Mouse (Mus musculus): ENCODE measurements around the gene Sik3. TPM values are rescaled to one million over a fixed set of nuclear protein-coding genes. Genes with fewer than 3 reads are reported as not detected.
A peak's percentile ranks its signal among the peaks of the same experiment; 100 is the strongest.

Gene Sik3
- total and polyA plus RNA-seq, 2 experiments, result 14.1 to 16.5 TPM

DNA sequence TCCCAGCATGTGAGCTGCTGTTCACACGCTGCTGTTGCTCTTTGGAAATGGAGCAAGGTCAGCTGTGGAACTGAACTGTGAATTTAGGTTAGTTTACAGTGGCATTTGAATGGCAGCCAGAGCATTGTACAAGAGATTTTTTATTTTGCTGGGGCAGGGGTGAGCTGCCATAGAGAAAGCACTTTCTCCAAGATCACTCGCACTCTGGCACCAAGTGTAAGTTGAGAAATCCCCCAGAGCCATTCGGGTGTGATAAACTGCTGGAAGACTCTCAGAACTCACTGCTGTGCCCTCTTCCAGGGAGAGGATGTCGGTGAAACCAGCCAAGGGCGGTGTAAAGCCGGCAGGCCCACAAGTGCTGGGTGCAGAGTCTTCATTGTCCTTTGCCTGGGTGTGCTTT is 126.2 kb downstream of the Sik3 start:
- peak; percentile 82 for DNase-seq (ENCODE audit: extremely low read depth, low read depth, low spot score)
- 28% methylated on average over 6 of the region's 6 CpGs for WGBS
- Histone ChIP-seq H3K36me3 (ENCODE audit: control insufficient read depth, insufficient read depth, low read length) (no peaks in the 10 kb centered on the region), H3K27me3 (ENCODE audit: control insufficient read depth, insufficient read depth, low read length) (no peaks in the 10 kb centered on the region), H3K27ac (replicated peaks; ENCODE audit: insufficient read depth, low read depth, low read length) (0 out of 2 replicates have a peak overlapping the region, but pooled peaks have one; percentile 1), H3K9ac (ENCODE audit: low read depth, low read length) (no peak overlapping the region), H3K4me3 (ENCODE audit: insufficient read depth, low read depth, low read length) (no peak overlapping the region), H3K4me1 (ENCODE audit: control insufficient read depth, insufficient read depth, low read length) (peaks cover 15% of the 10 kb centered on the region), H3K79me2 (ENCODE audit: control insufficient read depth, insufficient read depth, low read length) (peaks cover 3% of the 10 kb centered on the region; the same call in 1 of the 2 replicates)
- TF ChIP-seq CTCF (IDR thresholded peaks at IDR 0.05; ENCODE audit: low read depth, low read length) (no peak), POLR2A (IDR thresholded peaks at IDR 0.05; ENCODE audit: extremely low read depth, insufficient read depth, low read length) (no peak)

DNA sequence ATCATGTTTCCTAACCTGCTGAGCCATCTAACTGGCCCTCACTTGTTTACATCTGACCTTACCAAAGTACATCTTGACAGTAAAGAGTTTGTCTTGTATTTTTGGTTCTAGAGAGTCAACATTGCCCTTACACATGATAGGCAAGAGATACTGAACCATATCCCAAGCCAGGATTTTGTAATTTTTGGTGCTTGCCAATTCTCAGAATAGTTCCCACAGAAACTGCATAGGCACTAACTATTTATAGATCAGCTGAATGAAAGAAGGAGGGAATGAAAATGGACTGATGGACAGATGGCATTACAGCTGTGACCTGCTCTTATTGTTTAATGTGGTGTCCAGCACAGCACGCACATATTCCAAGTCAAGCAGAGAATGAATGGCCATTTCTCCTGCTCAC is 128.2 kb downstream of the Sik3 start:
- Histone ChIP-seq H3K4me1 (ENCODE audit: control insufficient read depth, insufficient read depth, low read length) (peaks cover 15% of the 10 kb centered on the region), H3K4me3 (ENCODE audit: insufficient read depth, low read depth, low read length) (no peak overlapping the region), H3K9ac (ENCODE audit: low read depth, low read length) (no peak overlapping the region), H3K36me3 (ENCODE audit: control insufficient read depth, insufficient read depth, low read length) (no peaks in the 10 kb centered on the region), H3K79me2 (ENCODE audit: control insufficient read depth, insufficient read depth, low read length) (peaks cover 3% of the 10 kb centered on the region; the same call in 1 of the 2 replicates), H3K27ac (replicated peaks; ENCODE audit: insufficient read depth, low read depth, low read length) (peak overlapping the region; percentile 10; the same call in 1 of the 2 replicates), H3K27me3 (ENCODE audit: control insufficient read depth, insufficient read depth, low read length) (no peaks in the 10 kb centered on the region)
- WGBS, result 33% methylated on average over 1 of the region's 1 CpGs
- TF ChIP-seq POLR2A (IDR thresholded peaks at IDR 0.05; ENCODE audit: extremely low read depth, insufficient read depth, low read length) (no peak), CTCF (IDR thresholded peaks at IDR 0.05; ENCODE audit: low read depth, low read length) (no peak)
- DNase-seq (ENCODE audit: extremely low read depth, low read depth, low spot score), result peak; percentile 91

DNA sequence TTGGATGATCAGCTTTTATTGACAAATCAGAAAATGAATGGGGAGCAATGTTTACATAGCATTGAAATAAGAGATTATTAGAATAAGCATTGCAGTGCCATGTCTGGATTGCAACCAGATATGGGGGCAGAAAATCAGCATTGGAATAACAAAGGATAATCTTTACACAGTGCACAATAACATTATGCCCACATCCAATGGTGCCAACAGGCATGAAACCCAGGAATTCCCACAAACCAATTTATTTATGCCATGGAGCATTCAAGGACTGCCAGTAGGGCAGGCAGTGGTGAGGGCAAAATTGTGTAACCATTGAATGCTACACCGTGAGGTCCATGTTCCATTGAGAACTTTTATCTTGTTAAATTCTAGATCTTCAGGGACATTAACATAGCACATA is 129.4 kb downstream of the Sik3 start:
- H3K27ac ChIP-seq (replicated peaks; ENCODE audit: insufficient read depth, low read depth, low read length), result no peak overlapping the region
- peak; percentile 46 for DNase-seq (ENCODE audit: extremely low read depth, low read depth, low spot score)
- no peaks in the 10 kb centered on the region for H3K27me3 ChIP-seq (ENCODE audit: control insufficient read depth, insufficient read depth, low read length)
- H3K9ac ChIP-seq (ENCODE audit: low read depth, low read length), result no peak overlapping the region
- no peak overlapping the region for H3K4me3 ChIP-seq (ENCODE audit: insufficient read depth, low read depth, low read length)
- H3K79me2 ChIP-seq (ENCODE audit: control insufficient read depth, insufficient read depth, low read length), result peaks cover 6% of the 10 kb centered on the region; the same call in 1 of the 2 replicates
- 28% methylated on average over 1 of the region's 1 CpGs for WGBS
- TF ChIP-seq CTCF (IDR thresholded peaks at IDR 0.05; ENCODE audit: low read depth, low read length), result no peak
- no peaks in the 10 kb centered on the region for H3K36me3 ChIP-seq (ENCODE audit: control insufficient read depth, insufficient read depth, low read length)
- H3K4me1 ChIP-seq (ENCODE audit: control insufficient read depth, insufficient read depth, low read length), result peaks cover 19% of the 10 kb centered on the region

DNA sequence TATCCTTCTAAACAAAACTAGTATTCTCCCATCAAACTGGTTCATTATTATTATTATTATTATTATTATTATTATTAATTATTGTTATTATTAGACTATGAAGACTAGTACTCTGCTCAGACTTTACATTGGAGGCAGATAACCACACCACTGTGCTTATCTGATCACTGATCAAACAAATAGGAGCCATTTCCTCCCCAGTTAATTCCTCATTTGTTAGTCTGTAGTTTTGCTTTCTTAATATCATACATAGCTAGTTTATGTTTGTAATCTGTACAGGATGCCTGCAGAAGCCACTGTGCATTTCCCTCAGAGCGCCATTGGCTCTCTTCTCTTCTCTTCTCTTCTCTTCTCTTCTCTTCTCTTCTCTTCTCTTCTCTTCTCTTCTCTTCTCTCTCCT is 129.9 kb downstream of the Sik3 start:
- no peaks in the 10 kb centered on the region for H3K36me3 ChIP-seq (ENCODE audit: control insufficient read depth, insufficient read depth, low read length)
- no peak overlapping the region for H3K27ac ChIP-seq (replicated peaks; ENCODE audit: insufficient read depth, low read depth, low read length)
- H3K79me2 ChIP-seq (ENCODE audit: control insufficient read depth, insufficient read depth, low read length), result peaks cover 6% of the 10 kb centered on the region; the same call in 1 of the 2 replicates
- H3K4me3 ChIP-seq (ENCODE audit: insufficient read depth, low read depth, low read length), result no peak overlapping the region
- no peak for TF ChIP-seq POLR2A (IDR thresholded peaks at IDR 0.05; ENCODE audit: extremely low read depth, insufficient read depth, low read length)
- no peak for TF ChIP-seq CTCF (IDR thresholded peaks at IDR 0.05; ENCODE audit: low read depth, low read length)
- WGBS, result 100% methylated on average over 1 of the region's 1 CpGs
- no peak overlapping the region for H3K9ac ChIP-seq (ENCODE audit: low read depth, low read length)
- H3K4me1 ChIP-seq (ENCODE audit: control insufficient read depth, insufficient read depth, low read length), result peaks cover 23% of the 10 kb centered on the region
- H3K27me3 ChIP-seq (ENCODE audit: control insufficient read depth, insufficient read depth, low read length), result no peaks in the 10 kb centered on the region
- no peak for DNase-seq (ENCODE audit: extremely low read depth, low read depth, low spot score)

DNA sequence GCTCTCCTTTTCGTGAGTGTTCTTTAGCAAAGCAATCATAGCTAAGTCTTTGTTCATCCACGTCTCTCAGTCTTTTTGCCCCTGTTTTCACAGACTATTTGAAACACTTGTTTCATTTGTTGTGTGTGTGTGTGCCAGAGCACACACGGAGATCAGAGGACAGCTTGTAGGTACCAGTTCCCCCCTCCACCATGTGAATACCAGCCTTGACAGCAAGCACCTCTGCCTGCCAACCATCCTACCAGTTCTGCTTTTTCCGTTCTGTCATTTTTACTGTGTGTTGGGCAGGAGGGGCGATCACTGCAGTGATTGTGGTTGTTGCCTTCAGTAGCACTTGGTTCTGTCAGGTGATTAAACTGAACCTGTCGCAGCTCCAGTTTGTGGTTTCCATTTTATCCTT is 132.4 kb downstream of the Sik3 start:
- no peak overlapping the region for H3K4me3 ChIP-seq (ENCODE audit: insufficient read depth, low read depth, low read length)
- 86% methylated on average over 6 of the region's 6 CpGs for WGBS
- TF ChIP-seq CTCF (IDR thresholded peaks at IDR 0.05; ENCODE audit: low read depth, low read length) (no peak), POLR2A (IDR thresholded peaks at IDR 0.05; ENCODE audit: extremely low read depth, insufficient read depth, low read length) (no peak)
- no peak overlapping the region for H3K27ac ChIP-seq (replicated peaks; ENCODE audit: insufficient read depth, low read depth, low read length)
- H3K79me2 ChIP-seq (ENCODE audit: control insufficient read depth, insufficient read depth, low read length), result peaks cover 6% of the 10 kb centered on the region; the same call in 1 of the 2 replicates
- H3K4me1 ChIP-seq (ENCODE audit: control insufficient read depth, insufficient read depth, low read length), result peaks cover 37% of the 10 kb centered on the region
- H3K36me3 ChIP-seq (ENCODE audit: control insufficient read depth, insufficient read depth, low read length), result no peaks in the 10 kb centered on the region
- no peak overlapping the region for H3K9ac ChIP-seq (ENCODE audit: low read depth, low read length)
- H3K27me3 ChIP-seq (ENCODE audit: control insufficient read depth, insufficient read depth, low read length), result no peaks in the 10 kb centered on the region
- DNase-seq (ENCODE audit: extremely low read depth, low read depth, low spot score), result no peak

DNA sequence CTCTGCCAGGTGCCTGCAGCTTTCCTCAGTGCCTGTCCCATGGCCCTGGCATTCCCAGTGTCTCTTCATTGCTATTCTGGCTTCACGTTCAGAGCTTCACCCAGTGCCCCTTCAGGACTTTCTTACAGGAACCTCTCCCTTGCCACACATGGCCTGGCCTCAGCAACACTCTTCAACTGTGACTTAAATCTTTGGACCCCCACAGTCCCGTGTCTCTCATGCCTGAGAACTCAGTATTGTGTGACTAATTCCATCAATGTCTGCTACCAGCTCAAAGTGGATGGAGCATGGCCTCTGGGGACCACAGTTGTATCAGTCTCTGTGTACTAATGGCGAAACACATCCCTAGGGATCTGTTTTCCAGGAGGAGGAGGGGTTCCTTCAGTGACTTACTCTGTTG is 133.8 kb downstream of the Sik3 start:
- no peak for TF ChIP-seq POLR2A (IDR thresholded peaks at IDR 0.05; ENCODE audit: extremely low read depth, insufficient read depth, low read length)
- no peak for TF ChIP-seq CTCF (IDR thresholded peaks at IDR 0.05; ENCODE audit: low read depth, low read length)
- H3K27ac ChIP-seq (replicated peaks; ENCODE audit: insufficient read depth, low read depth, low read length), result peak overlapping the region; percentile 30; the same call in 1 of the 2 replicates
- no peaks in the 10 kb centered on the region for H3K27me3 ChIP-seq (ENCODE audit: control insufficient read depth, insufficient read depth, low read length)
- no peak for DNase-seq (ENCODE audit: extremely low read depth, low read depth, low spot score)
- 79% methylated on average over 3 of the region's 3 CpGs for WGBS
- no peak overlapping the region for H3K9ac ChIP-seq (ENCODE audit: low read depth, low read length)
- peaks cover 16% of the 10 kb centered on the region for H3K79me2 ChIP-seq (ENCODE audit: control insufficient read depth, insufficient read depth, low read length)
- H3K36me3 ChIP-seq (ENCODE audit: control insufficient read depth, insufficient read depth, low read length), result no peaks in the 10 kb centered on the region
- H3K4me3 ChIP-seq (ENCODE audit: insufficient read depth, low read depth, low read length), result no peak overlapping the region
- peaks cover 41% of the 10 kb centered on the region for H3K4me1 ChIP-seq (ENCODE audit: control insufficient read depth, insufficient read depth, low read length)
